Mouse (Mus musculus) urinary bladder, postnatal 25 days (tissue): ENCODE data around the gene Sik3.

Experiments
- DNase-seq: peaks from one replicate; pipeline ENCODE4 v3.0.0; 2022; ENCODE audit warnings: low spot score

The Sik3 gene

GRCm38 (mm10) chr9:46191234-46191633 lies 178.6 kb downstream of the Sik3 start:
- no peak for DNase-seq

GRCm38 (mm10) chr9:46191644-46192043 lies 179.0 kb downstream of the Sik3 start:
- DNase-seq: no peak

- no peak for DNase-seq
Measured at GRCm38 (mm10) chr9:46192642-46193041, 180.0 kb downstream of the Sik3 start.

- DNase-seq: no peak
Measured at GRCm38 (mm10) chr9:46194809-46195208, 182.2 kb downstream of the Sik3 start.

GRCm38 (mm10) chr9:46196699-46197169 lies 184.1 kb downstream of the Sik3 start:
- DNase-seq: no peak

- no peak for DNase-seq
Measured at GRCm38 (mm10) chr9:46198461-46198860, 185.8 kb downstream of the Sik3 start.

- DNase-seq: no peak
Measured at GRCm38 (mm10) chr9:46198936-46199335, 186.3 kb downstream of the Sik3 start.

GRCm38 (mm10) chr9:46199609-46200008 lies 187.0 kb downstream of the Sik3 start:
- DNase-seq: no peak

GRCm38 (mm10) chr9:46206834-46207500 lies 194.3 kb downstream of the Sik3 start:
- DNase-seq: no peak

GRCm38 (mm10) chr9:46207501-46207869 lies 194.9 kb downstream of the Sik3 start:
- no peak for DNase-seq

GRCm38 (mm10) chr9:46208401-46208974 lies 195.9 kb downstream of the Sik3 start:
- no peak for DNase-seq

GRCm38 (mm10) chr9:46210473-46210872 lies 197.9 kb downstream of the Sik3 start:
- DNase-seq: no peak

- DNase-seq: no peak
Measured at GRCm38 (mm10) chr9:46214276-46214675, 201.7 kb downstream of the Sik3 start.

GRCm38 (mm10) chr9:46214946-46215337 lies 202.3 kb downstream of the Sik3 start:
- DNase-seq: no peak

GRCm38 (mm10) chr9:46215338-46216322 lies 203.0 kb downstream of the Sik3 start:
- no peak for DNase-seq

- no peak for DNase-seq
Measured at GRCm38 (mm10) chr9:46216744-46217470, 204.3 kb downstream of the Sik3 start.

GRCm38 (mm10) chr9:46218176-46218575 lies 205.6 kb downstream of the Sik3 start:
- DNase-seq: no peak

GRCm38 (mm10) chr9:46223090-46223489 lies 210.5 kb downstream of the Sik3 start:
- no peak for DNase-seq

GRCm38 (mm10) chr9:46224101-46224500 lies 211.5 kb downstream of the Sik3 start:
- no peak for DNase-seq

- DNase-seq: no peak
Measured at GRCm38 (mm10) chr9:46224945-46225660, 212.5 kb downstream of the Sik3 start.

GRCm38 (mm10) chr9:46227064-46227614 lies 214.5 kb downstream of the Sik3 start:
- no peak for DNase-seq
